Mouse (Mus musculus) limb, embryonic 15.5 days (tissue): ENCODE measurements at regions not wholly inside any gene's neighbourhood (a gene's known extent, or its start where the extent isn't known, plus 50 kb on each side); places are given as distances from the start of the nearest gene placed in this dataset.
A peak's percentile ranks its signal among the peaks of the same experiment; 100 is the strongest.

Experiments
- ATAC-seq: fragments of 200-750 bp; cut with Nextera tagmentation; 2 replicates; pipeline ENCODE4 v1.8.0; 2017; ENCODE audit warnings: low read depth, moderate TSS enrichment; ENCODE audit not compliant: insufficient number of reproducible peaks, low FRiP score, low TSS enrichment
- H3K27ac ChIP-seq: fragments of 300-500 bp; sonication (generic); 2 replicates; pipeline ENCODE4 v1.5.1; 2015; ENCODE audit warnings: moderate library complexity, mild to moderate bottlenecking, inconsistent platforms
- H3K27me3 ChIP-seq: fragments of 300-500 bp; sonication (generic); 2 replicates; pipeline ENCODE4 v1.6.1; 2015; ENCODE audit warnings: inconsistent platforms
- H3K36me3 ChIP-seq: fragments of 300-500 bp; sonication (generic); 2 replicates; pipeline ENCODE4 v1.6.1; 2015; ENCODE audit warnings: inconsistent platforms
- H3K4me1 ChIP-seq: fragments of 300-500 bp; sonication (generic); 2 replicates; pipeline ENCODE4 v1.6.1; 2015; ENCODE audit warnings: inconsistent platforms
- H3K4me2 ChIP-seq: fragments of 300-500 bp; sonication (generic); 2 replicates; pipeline ENCODE4 v1.6.1; 2015; ENCODE audit warnings: mild to moderate bottlenecking, inconsistent platforms
- H3K4me3 ChIP-seq: fragments of 300-500 bp; sonication (generic); 2 replicates; pipeline ENCODE4 v1.5.1; 2015; ENCODE audit warnings: mild to moderate bottlenecking, inconsistent platforms
- H3K9ac ChIP-seq: fragments of 300-500 bp; sonication (generic); 2 replicates; pipeline ENCODE4 v1.6.1; 2015; ENCODE audit warnings: inconsistent platforms
- H3K9me3 ChIP-seq: fragments of 300-500 bp; sonication (generic); 2 replicates; pipeline ENCODE4 v1.6.1; 2016; ENCODE audit warnings: inconsistent platforms
- WGBS: fragments of 180-500 bp; shearing (Covaris S2); methylation state at CpG from one replicate; pipeline ENCODE4 v1.1.7; 2015; 5-methylcytosine and 5-hydroxymethylcytosine counted together

DNA sequence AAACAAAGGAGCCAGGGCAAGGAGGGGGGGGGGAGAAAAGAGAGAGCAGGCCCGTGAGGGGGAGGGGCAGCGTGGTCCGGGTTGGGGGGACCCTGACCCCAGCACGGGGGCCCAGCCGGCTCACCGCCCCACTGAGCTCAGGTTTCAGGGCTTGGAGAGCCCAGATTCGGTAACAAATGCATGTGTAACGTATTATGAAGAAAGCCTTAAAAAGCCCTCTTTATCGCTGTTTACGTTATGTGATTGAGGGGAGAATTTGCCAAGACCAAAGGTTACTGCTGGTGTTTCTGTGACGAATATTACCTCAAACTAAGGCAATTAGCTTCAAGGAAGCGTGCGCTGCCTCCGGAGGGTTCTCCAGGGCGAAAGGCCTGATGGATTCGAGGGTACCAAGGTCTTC lies 54.2 kb downstream of the Barx1 start:
- Histone ChIP-seq H3K4me1 (peaks cover 9% of the 10 kb centered on the region), H3K27me3 (no peaks in the 10 kb centered on the region), H3K27ac (0 out of 2 replicates have a peak overlapping the region, but pooled peaks have one; percentile 22), H3K36me3 (no peaks in the 10 kb centered on the region), H3K4me3 (no peak overlapping the region), H3K9ac (no peak overlapping the region), H3K4me2 (peak overlapping the region; percentile 26; the same call in 1 of the 2 replicates), H3K9me3 (peaks cover 8% of the 10 kb centered on the region; the same call in 1 of the 2 replicates)
- WGBS = 18% methylated on average over 16 of the region's 16 CpGs
- ATAC-seq = no peak

DNA sequence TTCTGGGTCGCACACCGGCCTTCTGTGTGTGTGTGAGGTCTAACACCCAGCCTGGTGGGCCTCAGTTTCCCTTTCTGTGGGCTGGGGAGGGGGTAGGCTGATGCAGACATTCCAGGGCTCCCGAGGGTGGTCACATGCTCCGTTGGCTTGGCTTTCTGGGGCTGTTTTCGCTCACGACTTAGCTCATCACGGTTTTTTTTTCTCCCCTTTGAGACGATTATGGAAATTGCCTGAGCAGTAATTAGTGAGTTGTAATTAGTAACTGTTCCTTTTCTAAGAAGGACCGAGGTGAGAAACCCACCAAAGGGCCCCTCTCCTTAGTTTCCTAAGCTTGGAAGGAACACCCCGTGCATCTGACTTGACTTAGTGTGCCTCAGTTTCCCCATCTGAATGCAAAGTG lies 54.7 kb downstream of the Barx1 start:
- no peak overlapping the region for H3K27ac ChIP-seq
- peak overlapping the region; percentile 26; the same call in 1 of the 2 replicates for H3K4me2 ChIP-seq
- no peaks in the 10 kb centered on the region for H3K36me3 ChIP-seq
- no peak for ATAC-seq
- H3K9me3 ChIP-seq = peaks cover 8% of the 10 kb centered on the region; the same call in 1 of the 2 replicates
- H3K27me3 ChIP-seq = no peaks in the 10 kb centered on the region
- H3K4me3 ChIP-seq = no peak overlapping the region
- no peak overlapping the region for H3K9ac ChIP-seq
- 54% methylated on average over 10 of the region's 10 CpGs for WGBS
- H3K4me1 ChIP-seq = peaks cover 9% of the 10 kb centered on the region

DNA sequence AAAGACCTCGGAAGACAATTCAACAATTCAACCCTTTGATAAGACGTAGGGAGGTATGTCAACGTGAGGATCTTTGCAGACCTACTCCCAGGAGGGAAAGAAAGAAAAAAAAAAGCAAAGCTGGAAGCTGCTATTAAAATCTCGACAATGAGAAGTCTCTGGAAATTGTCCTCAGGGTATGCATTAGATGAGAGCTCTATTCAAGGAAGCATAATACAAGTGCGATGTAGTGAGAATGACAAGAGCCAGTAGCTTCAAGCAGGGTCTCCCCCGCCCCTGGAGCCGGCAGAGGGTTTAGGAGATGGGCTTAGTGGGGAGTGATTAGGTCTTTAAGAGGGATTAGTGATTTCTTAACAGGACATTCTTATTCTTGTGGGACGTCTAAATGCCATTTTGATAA lies 60.9 kb downstream of the Barx1 start:
- WGBS = 46% methylated on average over 8 of the region's 8 CpGs
- H3K36me3 ChIP-seq = no peaks in the 10 kb centered on the region
- H3K9ac ChIP-seq = no peak overlapping the region
- no peak for ATAC-seq
- no peak overlapping the region for H3K4me3 ChIP-seq
- H3K27ac ChIP-seq = no peak overlapping the region
- peaks cover 8% of the 10 kb centered on the region; the same call in 1 of the 2 replicates for H3K9me3 ChIP-seq
- H3K27me3 ChIP-seq = peaks cover 17% of the 10 kb centered on the region; the same call in 1 of the 2 replicates
- no peak overlapping the region for H3K4me2 ChIP-seq
- H3K4me1 ChIP-seq = no peaks in the 10 kb centered on the region

DNA sequence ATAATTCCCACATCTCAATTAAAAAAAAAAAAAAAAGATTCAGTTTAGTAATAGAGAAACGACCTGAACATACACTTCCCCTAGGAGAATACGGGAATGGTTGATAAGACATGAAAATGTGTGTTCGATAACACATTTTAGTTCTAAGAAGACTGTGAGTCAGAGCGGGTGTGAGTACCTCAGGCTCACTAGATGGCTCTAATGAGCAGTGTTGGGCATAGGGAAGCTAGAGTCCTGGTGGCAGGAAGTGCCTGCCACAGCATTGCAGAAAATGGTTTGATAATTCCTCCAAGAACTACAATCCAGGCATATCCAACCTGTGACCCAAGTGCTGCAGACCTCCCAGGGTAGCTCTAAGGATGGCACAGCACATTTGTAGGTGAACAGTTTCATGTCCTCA lies 63.6 kb downstream of the Barx1 start:
- no peak overlapping the region for H3K9ac ChIP-seq
- no peak; the same call in 1 of the 2 replicates for ATAC-seq
- peaks cover 16% of the 10 kb centered on the region for H3K4me1 ChIP-seq
- H3K27ac ChIP-seq = no peak overlapping the region
- H3K9me3 ChIP-seq = no peaks in the 10 kb centered on the region
- peaks cover 44% of the 10 kb centered on the region for H3K27me3 ChIP-seq
- H3K4me3 ChIP-seq = no peak overlapping the region
- WGBS = 40% methylated on average over 4 of the region's 4 CpGs
- no peaks in the 10 kb centered on the region for H3K36me3 ChIP-seq
- no peak overlapping the region for H3K4me2 ChIP-seq

DNA sequence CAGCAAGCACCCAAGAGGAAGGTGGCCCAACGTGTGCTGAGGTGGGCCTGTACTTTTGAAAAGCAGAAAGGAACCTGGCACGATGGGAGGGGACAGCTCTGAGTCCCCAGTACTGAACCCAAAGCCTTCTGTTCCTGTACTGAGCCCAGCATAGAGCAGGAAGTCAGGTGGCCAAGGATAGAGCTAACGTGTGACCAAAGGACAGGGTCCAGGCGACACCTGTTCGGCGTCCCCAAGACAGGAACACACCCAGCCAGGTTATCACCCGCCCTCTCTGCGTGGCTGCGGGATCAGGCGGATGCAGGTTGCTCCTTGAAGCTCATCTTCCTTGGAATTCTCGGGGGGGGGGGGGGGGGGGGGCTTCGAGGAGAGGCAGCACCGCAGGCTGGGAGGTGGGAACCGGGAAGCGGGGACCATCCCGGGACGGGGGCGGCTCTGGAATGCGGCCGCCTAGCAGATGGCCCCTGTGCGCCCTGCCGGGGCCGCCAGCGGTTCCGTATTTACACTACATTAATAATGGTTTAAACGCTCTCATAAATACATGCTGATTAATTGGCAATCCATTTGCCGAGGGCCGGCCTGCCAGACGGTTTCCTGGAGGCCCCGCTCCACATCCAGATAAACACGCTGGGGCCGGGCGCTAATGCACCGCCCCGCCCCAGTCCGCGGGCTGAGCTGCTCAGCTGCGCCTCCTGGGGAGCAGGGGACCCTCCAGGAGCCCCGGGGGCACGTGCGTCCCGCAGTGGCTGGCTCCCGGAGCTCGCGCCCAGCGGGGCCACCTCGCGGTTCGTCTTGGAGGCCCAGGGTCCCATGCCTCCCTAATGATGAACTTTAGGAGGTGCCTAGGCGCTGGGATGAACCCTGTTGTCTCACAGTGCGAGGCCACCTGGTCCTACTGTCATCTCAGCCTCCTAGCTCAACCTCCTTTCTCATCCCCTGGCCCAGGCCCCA lies 68.5 kb downstream of the Barx1 start:
- ATAC-seq = no peak
- H3K4me2 ChIP-seq = peak overlapping the region; percentile 57
- H3K4me3 ChIP-seq = peak overlapping the region; percentile 32
- no peak overlapping the region for H3K27ac ChIP-seq
- 2% methylated on average over 50 of the region's 51 CpGs for WGBS
- no peaks in the 10 kb centered on the region for H3K9me3 ChIP-seq
- no peaks in the 10 kb centered on the region for H3K36me3 ChIP-seq
- H3K27me3 ChIP-seq = peaks cover 76% of the 10 kb centered on the region
- H3K4me1 ChIP-seq = peaks cover 36% of the 10 kb centered on the region
- 0 out of 2 replicates have a peak overlapping the region, but pooled peaks have one; percentile 10 for H3K9ac ChIP-seq

DNA sequence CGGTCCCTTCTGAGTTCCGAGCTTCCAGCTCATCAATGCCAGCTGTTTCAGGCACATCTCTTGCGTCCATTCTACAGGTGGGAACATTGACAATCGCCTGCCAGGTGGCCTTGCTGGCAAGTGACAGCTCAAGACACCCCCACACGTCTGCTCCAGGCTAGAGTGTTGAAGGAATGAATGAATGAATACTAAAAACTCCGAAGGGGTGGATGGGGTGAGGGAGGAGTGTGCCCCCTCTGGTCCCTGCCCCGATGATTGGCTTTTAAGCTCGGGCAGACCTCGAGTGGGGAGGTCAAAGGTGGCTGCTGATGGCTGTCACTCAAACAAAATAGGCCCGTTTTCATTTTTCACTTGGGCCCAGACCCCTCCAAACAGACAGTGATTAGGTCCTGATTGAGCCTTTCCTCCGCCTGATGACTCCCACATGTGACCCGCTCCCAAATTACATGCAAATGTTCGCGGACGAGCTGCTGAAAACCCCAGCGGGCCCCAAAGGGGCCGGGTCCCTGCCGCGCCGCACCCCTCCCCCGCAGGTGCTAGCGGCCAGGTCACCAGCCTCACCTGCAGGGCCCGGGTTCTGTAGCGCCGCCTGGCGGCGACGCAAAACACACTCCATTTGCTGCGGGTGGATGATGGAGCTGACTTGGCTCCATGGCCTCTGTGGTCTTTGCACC lies 69.5 kb downstream of the Barx1 start:
- H3K27me3 ChIP-seq = peaks cover 72% of the 10 kb centered on the region
- H3K9me3 ChIP-seq = no peaks in the 10 kb centered on the region
- H3K36me3 ChIP-seq = no peaks in the 10 kb centered on the region
- WGBS = 2% methylated on average over 29 of the region's 29 CpGs
- peak overlapping the region; percentile 29 for H3K4me2 ChIP-seq
- no peak overlapping the region for H3K9ac ChIP-seq
- H3K4me3 ChIP-seq = peak overlapping the region; percentile 20
- peaks cover 36% of the 10 kb centered on the region for H3K4me1 ChIP-seq
- H3K27ac ChIP-seq = no peak overlapping the region
- ATAC-seq = no peak

DNA sequence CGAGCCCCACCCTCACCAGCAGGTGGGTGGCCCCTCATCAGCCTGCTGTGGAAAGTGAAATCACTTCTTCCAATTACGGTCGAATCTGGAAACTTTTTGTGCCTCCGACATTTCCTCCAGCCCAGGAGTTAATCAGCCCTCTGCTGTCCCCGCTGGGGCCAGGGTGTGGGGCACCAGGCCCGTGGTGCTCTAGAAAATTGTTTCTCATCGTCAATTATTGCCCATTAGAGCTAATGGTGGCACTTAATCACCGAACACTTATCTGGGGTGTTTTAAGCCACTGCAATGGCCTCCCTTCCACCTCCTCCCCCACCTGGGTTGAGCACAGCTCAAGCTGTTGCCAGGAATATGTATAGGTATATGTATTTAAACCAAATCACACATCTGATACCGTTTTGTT lies 72.2 kb downstream of the Barx1 start:
- Histone ChIP-seq H3K27ac (no peak overlapping the region), H3K4me2 (no peak overlapping the region), H3K4me3 (no peak overlapping the region), H3K27me3 (peaks cover 57% of the 10 kb centered on the region), H3K9ac (no peak overlapping the region), H3K9me3 (no peaks in the 10 kb centered on the region), H3K36me3 (no peaks in the 10 kb centered on the region), H3K4me1 (peaks cover 25% of the 10 kb centered on the region)
- ATAC-seq = no peak
- WGBS = 32% methylated on average over 9 of the region's 9 CpGs

DNA sequence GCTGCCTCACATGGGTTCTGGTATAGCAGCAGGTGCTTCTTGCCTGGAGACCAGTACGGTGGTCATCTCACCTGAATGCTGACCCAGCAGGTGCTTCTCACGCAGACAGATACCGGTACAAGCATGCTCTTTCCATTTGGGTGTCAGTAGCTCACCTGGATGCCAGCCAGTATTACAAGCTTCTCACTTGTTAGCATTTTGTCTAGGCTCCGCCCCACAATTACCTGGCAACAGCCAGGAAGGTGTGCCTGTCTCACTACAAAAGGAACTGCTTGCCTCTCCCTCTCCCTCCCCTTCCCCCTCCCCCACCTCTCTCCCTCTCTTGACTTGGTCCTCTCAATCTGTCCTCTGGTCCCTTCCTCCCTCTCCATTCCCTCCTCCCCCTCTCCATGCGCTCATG lies 82.8 kb downstream of the Barx1 start:
- Histone ChIP-seq H3K27me3 (peaks cover 47% of the 10 kb centered on the region), H3K4me2 (no peak overlapping the region), H3K4me3 (no peak overlapping the region), H3K4me1 (no peaks in the 10 kb centered on the region), H3K27ac (no peak overlapping the region), H3K9ac (no peak overlapping the region), H3K36me3 (no peaks in the 10 kb centered on the region), H3K9me3 (no peaks in the 10 kb centered on the region)
- WGBS = 43% methylated on average over 5 of the region's 5 CpGs
- no peak for ATAC-seq

DNA sequence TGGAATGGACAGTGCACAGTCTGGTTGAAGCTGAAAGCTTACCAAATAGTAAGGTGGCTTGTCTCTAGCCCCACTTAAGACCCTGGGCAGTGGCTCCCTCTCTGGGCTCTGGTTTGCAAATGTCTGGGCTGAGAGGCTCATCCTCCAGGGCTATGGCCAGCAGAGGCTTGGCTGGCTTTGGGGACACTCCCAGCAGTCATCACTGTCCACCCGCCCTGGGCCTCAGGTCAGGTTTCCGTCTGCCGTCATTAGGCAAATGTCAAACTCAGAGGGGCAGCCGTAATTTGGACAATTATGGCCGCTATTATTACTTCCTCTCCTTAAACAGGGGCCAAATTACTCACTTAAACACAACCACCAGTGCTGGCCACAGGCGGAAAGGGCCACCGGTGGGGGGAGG lies 83.5 kb downstream of the Barx1 start:
- Histone ChIP-seq H3K9me3 (no peaks in the 10 kb centered on the region), H3K4me1 (no peaks in the 10 kb centered on the region), H3K4me2 (no peak overlapping the region), H3K27me3 (peaks cover 40% of the 10 kb centered on the region), H3K36me3 (no peaks in the 10 kb centered on the region), H3K27ac (no peak overlapping the region), H3K4me3 (no peak overlapping the region), H3K9ac (no peak overlapping the region)
- WGBS = 10% methylated on average over 7 of the region's 7 CpGs
- ATAC-seq = no peak
